Mouse (Mus musculus) adrenal gland, postnatal 4 days (tissue): ENCODE data around the gene Rps3. TPM values are rescaled to one million over a fixed set of nuclear protein-coding genes. Genes with fewer than 3 reads are reported as not detected.
"Not testable (repeated sequence)": the region's sequence is repeated elsewhere in the genome, so short reads cannot be mapped to it uniquely, and the experiment has no call there.

Experiments
- DNase-seq, 2 experiments: peaks; one replicate each; pipeline ENCODE4 v3.0.0; 2021 to 2022; ENCODE audit warnings: low spot score in 2 of 2, mixed read lengths in 2 of 2
- long read RNA-seq, 2 experiments: library from polyadenylated mRNA; stranded (forward); transcript quantifications; one replicate each; pipeline ENCODE4 v2.0.0; 2021
- total RNA-seq, 2 experiments: library from RNA; stranded (reverse); gene quantifications; 2 replicates each; pipeline ENCODE4 v1.2.3; 2021

Rps3 gene
- total RNA-seq, result 100 to 1,000 TPM; 720 TPM
- long read RNA-seq, experiment 1, transcript Rps3-201 (7 exons, 1,908 nt), result major isoform, 555 of 627 reads
- long read RNA-seq, experiment 1, partial matches to known transcripts, result 69 of 627 reads
- long read RNA-seq, experiment 1, other reads (novel, unspliced or antisense), result 3 of 627 reads
- long read RNA-seq, experiment 2, transcript Rps3-201 (7 exons, 1,908 nt), result major isoform, 489 of 558 reads
- long read RNA-seq, experiment 2, partial matches to known transcripts, result 62 of 558 reads
- long read RNA-seq, experiment 2, other reads (novel, unspliced or antisense), result 6 of 558 reads

- DNase-seq, result peak; percentile 75 to 82
Observed at GRCm38 (mm10) chr7:99483271-99483923, at the start of gene Rps3. Gene Rps3 (minus strand): TSS chr7:99483738.

- no peak for DNase-seq
Observed at GRCm38 (mm10) chr7:99532526-99532925, 49.0 kb upstream of the Rps3 start.

- no peak for DNase-seq
Observed at GRCm38 (mm10) chr7:99531408-99531970, 48.0 kb upstream of the Rps3 start.

GRCm38 (mm10) chr7:99529410-99529809, 45.9 kb upstream of the Rps3 start:
- DNase-seq, result no peak

GRCm38 (mm10) chr7:99528547-99528946, 45.0 kb upstream of the Rps3 start:
- DNase-seq, result no peak

GRCm38 (mm10) chr7:99523837-99524236, 40.3 kb upstream of the Rps3 start:
- DNase-seq, result no peak

- DNase-seq, result no peak
Observed at GRCm38 (mm10) chr7:99523121-99523520, 39.6 kb upstream of the Rps3 start.

GRCm38 (mm10) chr7:99518954-99519644, 35.6 kb upstream of the Rps3 start:
- DNase-seq, result no peak

GRCm38 (mm10) chr7:99516814-99517157, 33.2 kb upstream of the Rps3 start:
- DNase-seq, result no peak

- DNase-seq, result no peak
Observed at GRCm38 (mm10) chr7:99516092-99516813, 32.7 kb upstream of the Rps3 start.

- DNase-seq, result no peak
Observed at GRCm38 (mm10) chr7:99510087-99510501, 26.6 kb upstream of the Rps3 start.

GRCm38 (mm10) chr7:99508187-99508586, 24.6 kb upstream of the Rps3 start:
- not testable (repeated sequence) for DNase-seq

- no peak for DNase-seq
Observed at GRCm38 (mm10) chr7:99504556-99504955, 21.0 kb upstream of the Rps3 start.

GRCm38 (mm10) chr7:99501148-99501547, 17.6 kb upstream of the Rps3 start:
- no peak for DNase-seq

GRCm38 (mm10) chr7:99500655-99501054, 17.1 kb upstream of the Rps3 start:
- DNase-seq, result no peak

GRCm38 (mm10) chr7:99500201-99500600, 16.7 kb upstream of the Rps3 start:
- peak; percentile 47 to 56 for DNase-seq

GRCm38 (mm10) chr7:99499128-99499527, 15.6 kb upstream of the Rps3 start:
- no peak for DNase-seq

GRCm38 (mm10) chr7:99489708-99490107, 6.2 kb upstream of the Rps3 start:
- no peak for DNase-seq

- no peak for DNase-seq
Observed at GRCm38 (mm10) chr7:99484679-99485078, 1.1 kb upstream of the Rps3 start.

GRCm38 (mm10) chr7:99483924-99484319, 384 bp upstream of the Rps3 start:
- DNase-seq, result no peak

- DNase-seq, result no peak
Observed at GRCm38 (mm10) chr7:99482637-99483036, 901 bp downstream of the Rps3 start.
